ENCODE assay signal across 18 mouse cellular contexts in the genomic region with DNA sequence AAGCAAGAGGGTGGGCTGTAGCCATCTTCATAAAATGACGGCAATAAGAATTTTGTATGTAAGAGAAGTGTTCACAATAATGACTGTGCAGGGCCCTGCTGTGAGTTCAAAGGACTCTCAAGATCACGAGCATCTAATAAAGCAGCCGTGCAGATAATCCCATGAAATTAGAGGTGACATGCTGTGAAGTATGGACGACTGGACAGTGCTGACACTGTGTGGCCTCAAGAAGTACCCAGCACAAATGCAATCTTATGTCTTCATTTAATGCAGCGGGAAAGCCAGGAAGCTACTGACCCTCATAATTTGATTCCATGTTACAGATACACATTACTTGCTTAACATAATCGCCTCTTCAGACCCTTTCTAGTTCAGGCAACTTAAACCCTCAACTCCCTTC. TPM values are rescaled to one million over a fixed set of nuclear protein-coding genes. Genes with fewer than 3 reads are reported as not detected.
DNase-seq lines count a peak whose midpoint lies in the region; ATAC-seq and TF ChIP-seq lines count a peak whose summit lies in the region.
"Had no signal": no experiment of that assay in that cellular context is flagged by ENCODE, and none has a peak within 500 bp of the region (broad histone marks: within the 10 kb centered on the region; RNA-seq: fewer than 3 reads in every experiment).

No protein-coding gene starts in this region.

- H3K9ac ChIP-seq in forebrain, postnatal 0 days = no peak overlapping the region
- H3K9ac ChIP-seq in hindbrain, embryonic 13.5 days = no peak overlapping the region
- H3K9ac ChIP-seq in midbrain, embryonic 13.5 days (replicated peaks) = no peak overlapping the region
- H3K9ac ChIP-seq in midbrain, embryonic 16.5 days (ENCODE audit: low read depth, low read length) = no peak overlapping the region
- H3K9ac ChIP-seq: embryonic facial prominence, embryonic 12.5 days; heart, embryonic 13.5 days; hindbrain, embryonic 14.5 days; intestine, embryonic 15.5 days had no signal

- H3K4me2 ChIP-seq in forebrain, postnatal 0 days (ENCODE audit: low read depth) = no peak overlapping the region
- no peak overlapping the region for H3K4me2 ChIP-seq in hindbrain, embryonic 13.5 days
- H3K4me2 ChIP-seq in midbrain, embryonic 13.5 days (replicated peaks) = no peak overlapping the region
- H3K4me2 ChIP-seq in midbrain, embryonic 16.5 days (ENCODE audit: low read length) = no peak overlapping the region
- H3K4me2 ChIP-seq: embryonic facial prominence, embryonic 12.5 days; heart, embryonic 13.5 days; hindbrain, embryonic 14.5 days; intestine, embryonic 15.5 days had no signal

- H3K36me3 ChIP-seq in forebrain, embryonic 10.5 days (replicated peaks) = no peaks in the 10 kb centered on the region
- no peaks in the 10 kb centered on the region for H3K36me3 ChIP-seq in forebrain, postnatal 0 days (ENCODE audit: insufficient read depth)
- H3K36me3 ChIP-seq in hindbrain, embryonic 10.5 days = no peaks in the 10 kb centered on the region
- H3K36me3 ChIP-seq in hindbrain, embryonic 13.5 days = no peaks in the 10 kb centered on the region
- no peaks in the 10 kb centered on the region for H3K36me3 ChIP-seq in midbrain, embryonic 13.5 days
- no peaks in the 10 kb centered on the region for H3K36me3 ChIP-seq in midbrain, embryonic 16.5 days (ENCODE audit: control insufficient read depth, insufficient read depth, low read length)
- H3K36me3 ChIP-seq: embryonic facial prominence, embryonic 12.5 days; heart, embryonic 13.5 days; intestine, embryonic 15.5 days had no signal

- H3K27me3 ChIP-seq in forebrain, embryonic 10.5 days (ENCODE audit: poor library complexity, severe bottlenecking) = 0 out of 2 replicates have a peak, but pooled peaks cover 10% of the 10 kb centered on the region
- no peaks in the 10 kb centered on the region for H3K27me3 ChIP-seq in forebrain, postnatal 0 days (ENCODE audit: insufficient read depth, low read length)
- H3K27me3 ChIP-seq in hindbrain, embryonic 10.5 days (ENCODE audit: insufficient read depth, poor library complexity, severe bottlenecking) = peaks cover 8% of the 10 kb centered on the region; the same call in 1 of the 2 replicates
- no peaks in the 10 kb centered on the region for H3K27me3 ChIP-seq in hindbrain, embryonic 13.5 days
- no peaks in the 10 kb centered on the region for H3K27me3 ChIP-seq in midbrain, embryonic 13.5 days
- H3K27me3 ChIP-seq in midbrain, embryonic 16.5 days (ENCODE audit: control insufficient read depth, insufficient read depth, low read depth, low read length) = no peaks in the 10 kb centered on the region
- H3K27me3 ChIP-seq: embryonic facial prominence, embryonic 12.5 days; heart, embryonic 13.5 days; intestine, embryonic 15.5 days had no signal

- no peak for DNase-seq in forebrain, embryonic 10.5 days (ENCODE audit: extremely low spot score, low spot score)
- no peak for DNase-seq in forebrain, postnatal 0 days
- peak; percentile 8 for DNase-seq in hindbrain, embryonic 10.5 days (ENCODE audit: low spot score)
- DNase-seq in retina, postnatal 1 day = peak; percentile 40
- DNase-seq in T-cell, adult 2 months (ENCODE audit: low spot score) = no peak
- DNase-seq: cerebellum, adult 18-20 months; cerebellum, adult 9-11 months; cerebellum, postnatal 36 days; gastrocnemius, postnatal 25 days; heart, postnatal 4 days had no signal

- no peak overlapping the region for H3K4me3 ChIP-seq in forebrain, embryonic 10.5 days
- no peak overlapping the region for H3K4me3 ChIP-seq in forebrain, postnatal 0 days (ENCODE audit: low read depth, low read length)
- H3K4me3 ChIP-seq in hindbrain, embryonic 10.5 days = no peak overlapping the region
- no peak overlapping the region for H3K4me3 ChIP-seq in hindbrain, embryonic 13.5 days
- H3K4me3 ChIP-seq in midbrain, embryonic 13.5 days (replicated peaks) = no peak overlapping the region
- no peak overlapping the region for H3K4me3 ChIP-seq in midbrain, embryonic 16.5 days (ENCODE audit: low read depth, low read length)
- H3K4me3 ChIP-seq: embryonic facial prominence, embryonic 12.5 days; heart, embryonic 13.5 days; intestine, embryonic 15.5 days had no signal

- H3K27ac ChIP-seq in forebrain, embryonic 10.5 days = 0 out of 2 replicates have a peak overlapping the region, but pooled peaks have one; percentile 4
- H3K27ac ChIP-seq in forebrain, postnatal 0 days (ENCODE audit: low read depth, low read length) = no peak overlapping the region
- H3K27ac ChIP-seq in hindbrain, embryonic 10.5 days = no peak overlapping the region; the same call in 1 of the 2 replicates
- H3K27ac ChIP-seq in hindbrain, embryonic 13.5 days = no peak overlapping the region
- H3K27ac ChIP-seq in midbrain, embryonic 13.5 days = no peak overlapping the region
- no peak overlapping the region for H3K27ac ChIP-seq in midbrain, embryonic 16.5 days (ENCODE audit: low read length)
- H3K27ac ChIP-seq: embryonic facial prominence, embryonic 12.5 days; heart, embryonic 13.5 days; hindbrain, embryonic 14.5 days; intestine, embryonic 15.5 days had no signal

- peaks cover 4% of the 10 kb centered on the region for H3K9me3 ChIP-seq in forebrain, embryonic 10.5 days
- no peaks in the 10 kb centered on the region for H3K9me3 ChIP-seq in forebrain, postnatal 0 days (ENCODE audit: low read length)
- H3K9me3 ChIP-seq in hindbrain, embryonic 10.5 days = peaks cover 5% of the 10 kb centered on the region; the same call in 1 of the 2 replicates
- H3K9me3 ChIP-seq in hindbrain, embryonic 13.5 days = peaks cover 5% of the 10 kb centered on the region; the same call in 1 of the 2 replicates
- 0 out of 2 replicates have a peak, but pooled peaks cover 7% of the 10 kb centered on the region for H3K9me3 ChIP-seq in midbrain, embryonic 13.5 days
- H3K9me3 ChIP-seq in midbrain, embryonic 16.5 days (replicated peaks; ENCODE audit: control insufficient read depth, low read length, poor library complexity, severe bottlenecking) = 0 out of 2 replicates have a peak, but pooled peaks cover 7% of the 10 kb centered on the region
- H3K9me3 ChIP-seq: embryonic facial prominence, embryonic 12.5 days; intestine, embryonic 15.5 days had no signal

- peaks cover 44% of the 10 kb centered on the region for H3K4me1 ChIP-seq in forebrain, embryonic 10.5 days
- H3K4me1 ChIP-seq in forebrain, postnatal 0 days (ENCODE audit: insufficient read depth) = no peaks in the 10 kb centered on the region
- H3K4me1 ChIP-seq in hindbrain, embryonic 10.5 days (replicated peaks) = peaks cover 40% of the 10 kb centered on the region
- H3K4me1 ChIP-seq in hindbrain, embryonic 13.5 days (replicated peaks) = peaks cover 17% of the 10 kb centered on the region
- H3K4me1 ChIP-seq in midbrain, embryonic 13.5 days (replicated peaks) = peaks cover 26% of the 10 kb centered on the region
- peaks cover 11% of the 10 kb centered on the region for H3K4me1 ChIP-seq in midbrain, embryonic 16.5 days (ENCODE audit: control insufficient read depth, insufficient read depth, low read length)

- WGBS in forebrain, embryonic 10.5 days = 34% methylated on average over 6 of the region's 6 CpGs
- 44% methylated on average over 6 of the region's 6 CpGs for WGBS in forebrain, postnatal 0 days
- 39% methylated on average over 6 of the region's 6 CpGs for WGBS in hindbrain, embryonic 10.5 days
- 43% methylated on average over 6 of the region's 6 CpGs for WGBS in hindbrain, embryonic 13.5 days
- WGBS in midbrain, embryonic 13.5 days = 18% methylated on average over 6 of the region's 6 CpGs
- 23% methylated on average over 6 of the region's 6 CpGs for WGBS in midbrain, embryonic 16.5 days

- TF ChIP-seq CTCF in forebrain, postnatal 0 days (IDR thresholded peaks at IDR 0.05; ENCODE audit: low read depth) = no peak

- ATAC-seq in forebrain, postnatal 0 days = no peak
- no peak for ATAC-seq in hindbrain, embryonic 13.5 days (ENCODE audit: low FRiP score)
- peak; percentile 22; the same call in 1 of the 2 replicates for ATAC-seq in midbrain, embryonic 13.5 days
- ATAC-seq in midbrain, embryonic 16.5 days = no peak
- ATAC-seq: activated CD4-positive, CD25-positive, alpha-beta regulatory T cell, adult 4 months; intestine, embryonic 15.5 days had no signal

RNA-seq across cellular contexts. Expression of gene Slc7a11, which starts 57.3 kb away (rescaled TPM):
- 1.1 and 1.3 TPM in 2 replicates for polyA plus RNA-seq in forebrain, embryonic 10.5 days (2016; fragmentation: Nextera tagmentation; extraction: Ambion mirVana)
- 12.9 and 19.0 TPM in 2 replicates for total RNA-seq in forebrain, postnatal 0 days (2014; rRNA removed)
- 2.5 and 3.8 TPM in 2 replicates for polyA plus RNA-seq in forebrain, postnatal 0 days (2015; fragmentation: Nextera tagmentation; extraction: Ambion mirVana)
- polyA plus RNA-seq in hindbrain, embryonic 10.5 days (2016; fragmentation: Nextera tagmentation; extraction: Ambion mirVana) = 0.21 and 0.40 TPM in 2 replicates
- 3.1 and 3.9 TPM in 2 replicates for polyA plus RNA-seq in hindbrain, embryonic 13.5 days (2015; fragmentation: Nextera tagmentation; extraction: Ambion mirVana)
- 1.4 and 1.7 TPM in 2 replicates for polyA plus RNA-seq in midbrain, embryonic 13.5 days (2015; fragmentation: Nextera tagmentation; extraction: Ambion mirVana)
- polyA plus RNA-seq in midbrain, embryonic 16.5 days (2015; fragmentation: Nextera tagmentation; extraction: Ambion mirVana) = 2.1 and 2.7 TPM in 2 replicates

Comparison
In these comparisons a context has a peak if more than half of its experiments do, and no peak if none do; other contexts are left out.
1. DNase-seq: peak in hindbrain, embryonic 10.5 days (single experiment) and retina, postnatal 1 day (single experiment); none in forebrain, embryonic 10.5 days (single experiment), forebrain, postnatal 0 days (single experiment) and T-cell, adult 2 months (single experiment).